Mouse (Mus musculus) cerebellum, adult 2 months (tissue): ENCODE results near the gene Sh2d7.

ENCODE experiments used
- CTCF ChIP-seq: fragments of 200-500 bp; IDR thresholded peaks from 2 replicates; pipeline ENCODE4 v1.5.1; 2011; ENCODE audit warnings: low read depth, mild to moderate bottlenecking, control low read depth, low read length, moderate library complexity, borderline replicate concordance; ENCODE audit not compliant: insufficient read depth
- POLR2A ChIP-seq: fragments of 200-500 bp; IDR thresholded peaks from 2 replicates; pipeline ENCODE4 v1.6.1; 2011; ENCODE audit warnings: low read length, control low read depth, borderline replicate concordance; ENCODE audit not compliant: insufficient read depth

GRCm38 (mm10) chr9:54520286-54520685 is 18.5 kb upstream of the Sh2d7 start:
- TF ChIP-seq POLR2A (no peak), CTCF (no peak)
